Mouse (Mus musculus): ENCODE measurements around the gene Tspan9.

The Tspan9 gene

DNA sequence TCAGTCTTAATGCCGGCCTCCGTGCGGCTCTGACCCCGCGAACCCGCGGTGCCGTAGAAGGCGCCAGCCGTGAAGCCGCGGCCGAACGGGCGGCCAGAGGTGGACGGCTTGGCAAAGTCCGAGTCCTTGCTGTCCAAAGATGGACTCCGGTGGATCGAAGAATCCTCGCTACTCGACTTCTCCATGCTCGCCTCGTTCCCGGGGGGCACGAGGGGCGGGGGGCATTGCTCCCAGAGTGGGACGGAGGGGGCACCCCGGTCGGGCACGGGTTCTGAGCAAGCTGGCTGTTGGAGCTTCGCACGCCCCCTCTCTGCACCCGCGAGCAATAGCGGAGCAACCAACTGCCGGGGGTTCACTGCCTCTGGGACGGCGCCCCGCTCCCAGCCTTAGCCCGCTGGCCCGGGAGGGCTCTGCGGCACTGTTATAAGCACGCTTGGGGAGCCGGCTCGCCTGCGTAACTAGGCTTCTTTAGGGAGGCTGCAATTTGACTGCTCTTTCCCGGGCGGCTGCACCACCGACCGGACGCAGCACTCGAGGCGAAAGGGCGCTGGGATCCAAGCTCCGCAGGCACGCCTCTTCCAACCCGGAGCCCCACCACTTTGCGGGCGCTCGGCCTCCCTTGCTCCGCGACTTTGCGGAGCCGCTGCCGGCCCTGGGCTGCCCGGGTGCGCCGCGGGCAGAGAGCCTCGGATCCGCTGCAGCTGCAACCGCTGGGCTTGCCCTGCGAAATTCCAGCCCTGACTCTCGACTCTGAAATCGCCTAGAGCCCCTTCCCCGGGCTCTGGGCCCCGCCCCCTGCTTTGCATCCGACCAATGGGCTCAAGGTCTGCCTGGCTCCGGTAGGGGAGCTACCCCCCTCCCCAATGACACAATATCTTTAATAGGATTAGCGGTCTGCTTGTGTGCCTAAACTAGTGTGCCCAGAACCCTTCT is 108.8 kb downstream of the Tspan9 start:
- peak; percentile 30 for DNase-seq

DNA sequence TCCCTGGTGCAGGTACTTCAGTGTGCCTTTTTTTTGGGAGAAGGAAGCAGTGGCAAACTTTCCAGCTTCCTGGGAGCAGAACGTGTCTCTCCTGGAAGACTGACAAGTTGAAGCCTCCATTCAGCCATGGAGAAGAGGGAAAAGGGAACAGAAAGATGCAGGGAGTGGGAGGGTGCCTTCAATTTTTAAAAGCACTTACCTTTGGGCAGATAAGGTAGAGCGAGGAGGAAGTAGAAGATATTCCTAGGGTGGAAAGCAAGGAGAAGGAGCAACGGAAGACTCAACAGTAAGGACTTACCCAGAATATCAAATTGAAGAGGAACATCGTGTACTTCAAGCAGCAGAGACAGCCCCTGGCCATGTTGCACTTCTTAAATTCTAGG is 109.5 kb downstream of the Tspan9 start:
- DNase-seq = no peak

DNA sequence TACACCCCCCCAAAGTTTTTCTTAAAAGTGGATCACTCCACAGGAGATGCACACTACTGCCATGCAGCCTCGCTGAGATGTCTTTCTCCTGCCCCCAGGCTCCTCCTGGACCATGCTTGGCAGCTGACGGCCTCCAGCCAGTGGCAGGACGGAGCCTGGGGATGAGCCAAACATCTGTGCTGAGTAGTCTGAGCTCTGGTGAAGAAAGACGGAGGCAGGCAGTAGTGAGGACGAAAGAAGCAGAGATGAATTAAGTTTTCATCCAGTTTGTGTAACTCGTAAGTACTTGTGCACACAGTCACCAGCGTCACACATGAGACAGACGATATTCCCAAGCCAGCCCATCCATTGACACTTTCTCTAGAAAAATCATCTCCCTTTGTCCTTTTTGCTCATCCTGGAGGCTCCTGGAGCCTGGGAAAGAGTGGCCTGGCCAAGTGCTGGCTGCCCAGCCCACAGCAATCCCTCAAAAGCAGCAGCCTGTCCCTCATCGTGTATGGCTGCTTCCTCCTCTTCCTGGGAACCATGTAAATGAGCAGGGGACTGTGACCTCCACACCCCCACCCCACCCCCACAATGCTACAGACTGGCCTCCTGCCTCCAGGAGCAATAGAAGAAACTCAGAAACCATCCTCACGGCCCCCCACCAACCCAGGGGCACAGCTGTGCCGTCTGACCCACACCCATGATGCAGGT is 110.1 kb downstream of the Tspan9 start:
- DNase-seq = no peak

DNA sequence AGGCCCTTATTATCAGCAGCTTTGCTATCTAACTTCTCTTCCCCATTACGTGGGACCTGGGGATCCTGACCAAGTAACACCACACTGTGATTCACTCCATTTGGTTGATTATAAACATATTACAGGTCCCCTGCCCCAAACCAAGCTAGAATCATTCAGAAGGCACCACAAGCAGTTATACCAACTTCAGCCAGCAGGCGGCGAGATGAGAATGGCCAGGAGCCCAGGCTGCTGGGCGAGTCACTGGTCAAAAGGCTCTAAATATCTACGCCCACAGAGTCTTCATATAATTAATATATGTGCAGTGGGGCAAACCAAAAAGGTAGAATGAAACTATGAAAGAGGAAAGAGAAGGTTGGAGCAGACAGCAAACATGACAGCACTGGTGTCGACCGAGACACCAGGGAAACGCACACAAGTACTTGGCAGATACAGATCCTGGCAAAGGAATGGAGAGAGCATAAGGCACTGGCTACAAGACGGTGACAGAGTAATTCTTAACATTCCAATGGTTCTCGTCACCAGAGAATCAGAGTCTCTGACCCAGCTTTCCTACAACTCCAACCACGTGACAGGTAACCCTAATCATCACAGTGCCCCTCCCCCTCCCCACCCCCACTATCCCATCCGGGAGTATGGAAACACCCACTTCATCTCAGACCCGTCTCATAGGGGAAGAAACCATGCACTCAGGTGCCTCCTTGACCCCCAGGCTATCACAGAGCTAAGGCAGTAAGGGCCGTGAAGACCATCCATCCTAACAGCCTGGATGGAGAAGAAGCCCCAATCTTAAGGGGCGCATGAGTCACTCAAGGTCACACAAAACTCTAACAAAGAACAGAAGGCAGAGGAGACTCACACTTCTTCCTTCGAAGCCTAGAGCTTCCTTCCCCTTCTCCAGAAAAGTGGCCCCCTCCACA is 110.9 kb downstream of the Tspan9 start:
- peak; percentile 58 for DNase-seq

DNA sequence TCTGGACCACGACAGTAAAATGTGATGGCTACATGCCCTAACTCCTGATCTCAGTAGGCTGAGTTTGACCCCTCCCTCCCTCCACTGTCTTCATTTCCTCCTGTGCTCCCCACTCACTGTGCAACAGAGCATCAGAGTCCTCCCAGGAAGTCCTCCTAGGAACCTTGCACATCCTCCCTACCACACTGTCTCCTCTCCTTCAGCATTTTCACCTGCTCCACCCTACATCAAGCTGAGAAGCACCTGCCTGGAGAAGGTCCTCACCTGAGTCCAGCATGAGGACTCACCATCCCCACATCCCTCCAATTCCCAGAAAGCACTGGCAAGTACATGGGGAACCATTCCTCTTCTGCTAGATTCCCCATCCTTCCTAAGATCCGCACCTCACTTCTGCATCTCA is 111.8 kb downstream of the Tspan9 start:
- DNase-seq = no peak

DNA sequence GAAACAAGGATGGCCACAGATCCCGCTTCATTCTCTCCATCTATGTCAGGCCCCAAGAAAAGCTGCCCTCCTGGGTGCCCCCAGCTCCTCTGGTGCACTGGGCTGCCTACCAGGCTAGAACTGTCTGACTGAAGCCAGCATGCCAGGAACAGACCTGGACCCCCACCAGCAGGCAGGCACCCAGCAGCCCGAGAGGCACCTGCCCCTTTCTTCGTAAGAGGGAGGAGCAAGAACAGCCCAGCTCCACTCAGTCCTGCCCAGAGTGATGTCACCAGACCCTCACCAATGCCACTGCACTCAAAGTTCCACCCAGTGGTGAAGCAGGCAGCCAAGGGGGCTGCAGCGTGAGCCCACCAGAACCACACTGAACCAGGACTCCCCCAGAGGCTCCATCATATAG is 112.3 kb downstream of the Tspan9 start:
- no peak for DNase-seq

DNA sequence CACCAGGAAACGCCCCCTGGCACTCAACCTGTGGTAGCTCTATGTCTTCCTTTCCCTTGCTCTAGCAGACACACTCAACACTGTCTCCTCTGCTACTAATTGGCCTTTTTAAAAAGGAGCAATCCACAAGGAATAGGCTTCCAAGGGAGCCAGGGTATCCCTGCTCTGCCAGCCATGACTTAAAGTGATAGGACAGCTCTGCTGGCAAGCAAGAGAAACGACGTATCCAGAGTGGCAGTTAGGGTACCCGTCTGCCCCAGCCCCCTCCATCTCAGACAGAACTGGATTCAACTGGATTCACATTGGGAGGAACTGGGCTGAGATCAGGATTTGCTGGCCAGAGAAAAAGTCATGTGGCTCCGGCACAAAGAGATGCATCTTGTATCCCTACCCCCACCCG is 112.9 kb downstream of the Tspan9 start:
- DNase-seq = no peak

DNA sequence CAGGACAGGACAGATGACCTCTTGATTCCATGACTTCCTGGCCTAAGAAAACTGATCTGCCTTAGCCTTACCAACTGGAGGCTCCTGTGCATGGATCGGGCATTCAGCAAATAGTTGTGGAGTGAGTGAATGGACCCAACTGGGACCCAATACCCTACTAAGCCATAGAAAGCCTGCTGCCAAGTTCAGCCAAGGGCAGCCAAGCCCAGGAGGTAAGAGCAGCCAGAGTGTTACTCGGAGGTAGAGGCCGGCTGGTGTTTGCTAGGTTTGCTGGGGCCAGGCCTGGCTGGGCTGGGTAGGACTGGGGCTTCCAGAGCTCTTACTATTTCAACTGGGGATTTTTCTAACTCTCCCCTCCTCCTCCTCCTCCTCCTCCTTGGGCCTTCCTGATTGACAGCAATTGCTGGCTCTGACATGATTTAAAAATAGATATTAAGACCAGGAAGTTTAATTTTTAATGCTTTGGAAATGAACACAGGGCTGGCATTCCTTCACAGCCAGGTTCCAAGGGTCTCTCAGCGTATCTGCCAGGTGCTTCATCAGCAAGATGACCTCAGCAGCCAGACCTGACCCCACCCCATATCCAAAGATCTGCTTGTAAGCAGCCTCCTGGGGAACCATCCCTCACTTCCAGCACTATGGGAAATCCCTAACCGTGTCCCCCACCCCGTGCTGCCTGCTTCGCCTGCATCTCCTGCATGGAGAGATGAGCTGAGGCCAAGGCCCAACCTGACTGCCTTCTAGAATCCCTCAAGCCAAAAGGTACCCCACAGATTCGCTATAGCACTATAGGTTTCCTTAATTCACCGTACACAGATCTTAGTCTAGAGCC is 113.7 kb downstream of the Tspan9 start:
- peak; percentile 35 for DNase-seq

DNA sequence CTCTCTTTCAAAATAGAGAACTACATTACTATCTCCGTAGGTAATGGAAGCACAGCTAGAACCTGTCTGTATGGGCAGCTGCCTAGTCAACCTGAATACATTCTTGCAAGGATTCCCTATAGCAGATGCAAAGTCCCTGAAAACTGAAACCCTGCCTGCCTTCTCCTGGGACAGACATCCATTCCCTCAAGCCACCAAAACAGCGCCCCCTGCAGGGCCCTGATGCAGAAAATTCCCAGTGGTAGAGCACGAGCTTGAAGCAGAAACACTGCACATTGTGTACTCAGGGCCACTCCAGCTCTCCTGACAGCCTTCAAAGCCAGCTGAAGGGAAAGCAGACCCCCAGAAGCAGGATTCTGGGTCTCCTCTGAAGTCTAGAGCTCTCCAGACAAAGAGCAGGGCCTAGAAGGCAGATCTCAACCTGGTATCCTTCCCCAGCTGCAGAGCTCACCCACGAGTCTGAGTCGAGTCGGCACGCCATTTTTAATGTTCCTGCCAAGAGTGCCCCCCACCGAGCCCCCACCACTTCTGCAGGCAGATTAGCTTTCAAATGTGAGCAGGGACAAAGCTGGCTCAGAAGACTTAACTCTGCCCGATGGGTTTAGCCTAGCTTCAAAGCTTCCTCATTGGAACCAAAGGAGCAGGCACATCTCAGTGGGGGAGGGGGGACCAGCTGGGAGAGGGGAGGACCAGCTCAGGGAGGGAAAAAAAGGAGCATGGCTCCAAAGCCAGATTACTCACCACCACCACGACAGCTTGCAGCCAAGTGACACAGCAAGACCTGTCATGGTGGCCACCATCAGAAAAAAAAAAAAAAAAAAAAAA is 115.1 kb downstream of the Tspan9 start:
- no peak for DNase-seq

DNA sequence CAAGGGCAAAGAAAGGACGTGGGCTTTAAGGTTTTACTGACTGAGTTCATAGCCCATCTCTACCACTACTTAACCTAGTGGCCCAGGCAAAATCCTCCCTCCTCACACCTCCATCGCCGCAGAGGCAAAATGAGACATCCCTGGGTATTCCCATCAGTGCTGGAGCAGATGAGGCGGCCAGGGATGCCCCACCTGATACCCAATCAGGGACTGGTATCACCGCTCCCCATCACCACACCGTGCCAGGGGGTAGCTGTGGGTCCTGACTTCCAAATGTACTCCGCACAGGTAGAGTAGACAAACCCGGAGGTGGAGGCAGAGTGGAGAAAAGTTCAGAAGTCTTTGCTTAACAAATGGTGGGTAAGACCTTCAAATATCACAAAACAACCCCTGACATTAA is 117.4 kb downstream of the Tspan9 start:
- DNase-seq = no peak

DNA sequence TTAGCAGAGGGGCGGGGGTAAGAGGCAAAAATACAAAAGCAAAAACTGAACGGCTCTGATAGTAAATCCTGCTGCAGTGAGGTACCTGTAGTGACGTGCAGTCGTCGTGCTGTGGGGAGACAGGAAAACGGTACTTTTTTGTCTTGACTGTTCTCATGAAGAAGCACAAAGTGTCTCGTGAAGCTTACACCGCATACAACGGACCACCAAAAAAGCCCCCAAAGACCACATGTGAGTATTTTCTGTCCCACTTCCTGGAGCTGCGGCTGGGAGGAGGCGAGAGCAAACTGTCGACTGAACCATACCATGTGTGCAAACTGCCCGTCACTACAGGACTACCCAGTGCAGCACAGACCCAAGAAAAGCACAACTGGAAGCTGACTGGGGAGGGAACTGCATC is 117.8 kb downstream of the Tspan9 start:
- DNase-seq = no peak

DNA sequence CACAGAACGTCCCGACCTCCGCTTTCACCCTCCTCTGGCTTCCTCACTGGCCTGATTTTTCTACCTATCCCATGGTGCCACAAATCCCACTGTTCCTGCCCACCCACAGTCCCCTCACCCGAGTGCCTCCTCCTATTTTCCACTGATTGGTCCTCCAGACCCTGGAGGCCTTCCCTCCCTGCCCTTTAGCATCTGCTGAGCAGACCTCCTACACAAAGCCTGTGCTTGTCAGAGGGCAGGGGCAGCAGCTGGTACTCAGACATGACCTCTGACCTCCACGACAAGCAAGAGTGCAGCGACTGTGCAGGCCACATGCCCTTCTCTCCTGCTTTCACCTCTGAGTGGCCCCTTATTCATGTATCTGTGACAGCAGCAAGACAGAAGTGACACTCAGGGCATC is 121.2 kb downstream of the Tspan9 start:
- no peak for DNase-seq

DNA sequence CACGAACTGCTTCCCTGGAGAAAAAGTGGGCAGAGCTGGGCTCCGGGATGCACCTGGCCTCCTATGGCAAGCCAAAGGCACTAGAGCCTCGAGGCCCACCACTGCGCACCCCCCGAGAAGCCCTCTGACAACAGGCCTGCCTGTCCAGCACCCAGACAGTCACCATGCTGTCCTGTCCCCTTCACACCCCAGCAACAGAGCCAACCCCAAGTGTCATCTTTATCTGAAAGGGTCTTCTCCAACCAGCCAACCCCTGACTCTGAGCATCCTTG is 121.5 kb downstream of the Tspan9 start:
- no peak for DNase-seq

DNA sequence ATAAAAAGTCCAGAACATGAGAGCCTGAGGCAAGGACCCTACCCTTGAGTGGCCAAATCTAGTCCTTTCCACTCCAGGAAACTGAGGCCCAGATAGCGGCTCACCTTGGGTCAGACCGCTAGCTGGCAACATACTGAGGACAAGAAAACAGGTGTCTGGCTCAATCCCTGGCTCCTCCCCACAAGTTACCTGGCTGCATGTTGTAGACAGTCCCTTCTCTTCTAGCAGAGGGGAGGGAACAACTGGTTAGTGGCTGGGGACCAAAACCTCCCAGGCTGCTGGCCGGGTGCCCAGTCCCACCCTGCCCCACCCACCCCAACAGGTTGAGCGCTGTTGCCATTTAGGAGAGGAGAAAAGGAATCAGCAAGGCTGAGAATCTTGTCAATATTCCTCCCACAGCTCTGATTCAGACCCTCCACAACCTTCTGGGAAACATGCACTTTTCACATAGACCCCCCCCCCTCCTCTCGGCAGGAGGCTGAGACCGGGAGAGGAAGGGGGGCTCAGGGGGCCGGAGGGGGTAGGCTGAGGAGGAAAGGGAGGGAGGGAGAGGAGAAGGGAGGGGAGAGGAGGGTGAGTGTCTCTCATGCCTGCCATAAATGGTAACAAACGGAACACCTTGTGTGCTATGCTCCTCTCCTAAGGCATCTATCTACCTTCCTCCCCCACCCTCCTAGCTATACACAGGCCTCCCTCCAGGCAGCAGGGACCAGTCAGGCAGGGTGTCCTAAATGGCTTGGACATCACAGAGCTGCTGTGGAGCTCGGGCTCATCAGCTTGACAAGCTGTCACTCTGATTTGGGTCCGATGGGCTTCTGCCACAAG is 122.1 kb downstream of the Tspan9 start:
- DNase-seq = no peak

DNA sequence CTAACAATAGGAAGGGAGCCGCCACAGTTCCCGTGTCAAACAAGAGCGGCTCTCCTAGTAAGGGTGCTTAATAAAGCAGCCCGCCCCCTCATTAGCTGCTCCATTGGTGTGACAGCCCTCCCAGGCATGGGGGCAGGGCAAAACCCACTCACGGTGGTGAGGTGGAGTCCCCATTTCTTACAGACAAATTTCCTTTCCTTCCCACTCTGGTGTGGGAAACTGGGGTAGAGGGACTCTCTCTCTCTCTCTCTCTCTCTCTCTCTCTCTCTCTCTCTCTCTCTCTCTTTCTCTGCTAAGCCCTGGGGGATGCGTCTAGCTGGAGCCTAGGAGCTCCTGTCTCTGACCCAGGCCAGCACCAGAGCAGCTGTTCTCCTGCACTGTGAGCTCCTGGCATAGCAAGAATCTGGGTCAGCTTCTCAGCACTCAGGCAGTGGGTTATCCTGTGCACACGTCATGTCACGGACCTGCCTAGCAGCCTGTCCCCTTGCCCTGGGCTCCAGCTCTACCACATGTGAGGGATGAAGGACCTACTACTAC is 122.8 kb downstream of the Tspan9 start:
- no peak for DNase-seq

DNA sequence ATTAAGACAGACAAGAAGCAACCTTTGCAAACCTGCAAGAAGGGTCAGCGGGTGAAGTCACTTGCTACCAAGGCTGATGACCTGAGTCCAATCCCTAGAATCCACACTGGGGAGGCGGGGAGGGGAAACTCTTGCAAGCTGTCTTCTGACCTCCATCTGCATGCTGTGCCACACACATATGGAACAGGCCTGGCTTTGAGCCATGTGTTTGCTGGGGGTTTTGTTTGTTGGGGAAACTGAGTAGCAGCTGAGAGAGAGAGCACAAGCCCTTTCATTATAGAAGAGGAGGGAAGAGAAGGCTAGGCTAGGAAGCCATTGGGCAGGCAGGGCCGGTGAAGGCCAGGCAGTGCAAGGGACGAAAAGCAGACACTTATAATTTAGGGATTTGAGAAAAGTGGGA is 123.3 kb downstream of the Tspan9 start:
- no peak for DNase-seq

DNA sequence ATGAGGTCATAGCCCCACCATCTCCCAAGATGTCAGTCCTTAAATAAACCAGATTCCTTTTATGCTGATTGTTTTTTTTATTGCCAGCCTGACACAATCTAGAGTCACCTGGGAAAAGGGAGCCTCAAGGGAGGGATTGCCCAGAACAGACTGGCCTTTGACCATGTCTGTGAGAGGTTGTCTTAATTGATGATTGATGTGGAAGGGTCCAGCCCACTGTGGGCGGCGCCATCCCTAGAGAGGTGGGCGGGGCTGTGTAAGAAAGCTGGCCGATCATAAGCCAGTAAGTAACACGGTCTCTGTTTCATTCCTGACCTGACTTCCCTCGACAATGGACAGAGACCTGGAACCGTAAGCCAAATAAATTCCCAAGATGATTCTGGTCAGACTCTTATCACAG is 124.3 kb downstream of the Tspan9 start:
- DNase-seq = no peak

DNA sequence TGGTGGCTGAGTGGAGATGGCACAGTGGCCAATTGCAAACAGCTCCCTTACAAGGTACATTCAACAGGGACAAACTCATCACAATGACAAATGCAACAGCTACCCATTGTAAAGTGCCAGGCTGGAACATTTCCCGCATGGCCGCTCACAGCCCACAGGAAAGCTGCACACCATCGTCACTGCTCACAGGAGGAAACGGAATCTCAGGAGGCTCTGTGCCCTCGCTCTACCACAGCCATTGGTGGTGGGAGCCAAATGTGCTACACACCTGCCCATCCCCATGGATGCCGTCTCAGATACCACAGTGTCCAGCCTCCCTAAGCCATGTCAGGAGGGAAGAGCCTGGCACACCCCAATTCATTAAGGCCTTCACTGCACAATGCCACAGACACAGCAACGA is 128.1 kb downstream of the Tspan9 start:
- DNase-seq = no peak

DNA sequence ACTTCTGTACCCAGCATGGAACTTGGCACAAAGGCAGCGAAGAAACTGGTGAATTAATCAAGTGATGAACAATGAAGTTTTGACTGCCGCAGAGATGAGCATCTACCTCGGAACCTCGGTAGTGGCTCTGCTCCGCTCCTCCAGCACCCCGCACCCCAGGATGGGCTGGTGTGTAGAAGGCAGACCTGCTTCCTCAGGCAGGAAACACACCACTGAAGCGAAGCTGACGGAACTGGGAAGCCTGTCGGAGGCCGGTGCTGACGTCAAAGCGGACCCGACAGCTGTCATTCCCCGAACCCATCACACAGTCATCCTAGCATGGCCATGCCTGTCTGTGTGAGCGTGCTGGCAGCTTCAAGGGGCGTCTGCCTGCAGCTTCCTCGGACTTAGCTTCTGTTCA is 131.6 kb downstream of the Tspan9 start:
- no peak for DNase-seq

DNA sequence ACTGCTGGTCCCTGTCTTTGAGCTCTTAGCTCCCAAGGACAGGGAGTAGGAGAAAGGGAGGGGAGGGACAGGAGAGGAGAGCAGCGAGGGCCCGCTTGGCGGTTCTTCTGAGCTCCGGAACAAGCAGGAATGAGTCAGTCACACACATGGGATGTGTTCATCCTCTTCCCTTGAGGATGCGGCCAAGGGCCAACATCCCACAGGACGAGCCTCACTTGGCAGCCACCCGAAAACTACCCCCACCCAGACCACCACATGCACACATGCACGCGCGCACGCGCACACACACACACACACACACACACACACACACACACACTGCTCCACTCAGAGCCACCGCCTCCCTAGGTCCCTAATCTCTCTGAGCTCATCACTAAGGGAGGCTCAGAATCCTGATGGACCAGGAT is 132.3 kb downstream of the Tspan9 start:
- DNase-seq = no peak
